Mouse (Mus musculus): Measurements from ENCODE around the gene Tulp1. TPM values are rescaled to one million over a fixed set of nuclear protein-coding genes. Genes with fewer than 3 reads are reported as not detected.
"Not testable (repeated sequence)": the region's sequence is repeated elsewhere in the genome, so short reads cannot be mapped to it uniquely, and the experiment has no call there.

The Tulp1 gene
- polyA plus RNA-seq, 1 experiment from 2014 or later: 3.0 TPM

- no peak overlapping the region for H3K27ac ChIP-seq
- under 1% methylated on average over 25 of the region's 25 CpGs for WGBS
- peaks cover 82% of the 10 kb centered on the region for H3K27me3 ChIP-seq (replicated peaks)
These were observed 2.2 kb downstream of the Tulp1 start for GRCm38 (mm10) chr17:28362653-28363292.

GRCm38 (mm10) chr17:28361921-28362652 is 2.9 kb downstream of the Tulp1 start:
- peak overlapping the region; percentile 65 for H3K4me2 ChIP-seq (replicated peaks)
- peak overlapping the region; percentile 35 for H3K9ac ChIP-seq
- H3K9me3 ChIP-seq: no peaks in the 10 kb centered on the region
- 26% methylated on average over 11 of the region's 11 CpGs for WGBS
- no peak overlapping the region for H3K27ac ChIP-seq
- peaks cover 80% of the 10 kb centered on the region for H3K27me3 ChIP-seq (replicated peaks)
- H3K4me1 ChIP-seq: peaks cover 19% of the 10 kb centered on the region
- H3K4me3 ChIP-seq: peak overlapping the region; percentile 31
- ATAC-seq (ENCODE audit: low FRiP score, low read depth): no peak
- no peaks in the 10 kb centered on the region for H3K36me3 ChIP-seq

More at GRCm38 (mm10) chr17:28362653-28363292, 2.2 kb downstream of the Tulp1 start:
- no peaks in the 10 kb centered on the region for H3K36me3 ChIP-seq
- no peak for ATAC-seq (ENCODE audit: low FRiP score, low read depth)
- no peaks in the 10 kb centered on the region for H3K9me3 ChIP-seq
- H3K4me2 ChIP-seq (replicated peaks): peak overlapping the region; percentile 65
- H3K9ac ChIP-seq: peak overlapping the region; percentile 35
- H3K4me3 ChIP-seq: peak overlapping the region; percentile 31
- peaks cover 19% of the 10 kb centered on the region for H3K4me1 ChIP-seq

- 79% methylated on average over 9 of the region's 9 CpGs for WGBS
- ATAC-seq (ENCODE audit: low FRiP score, low read depth): no peak
- no peak overlapping the region for H3K9ac ChIP-seq
- no peak overlapping the region for H3K4me3 ChIP-seq
- H3K4me2 ChIP-seq (replicated peaks): no peak overlapping the region
- H3K4me1 ChIP-seq: peaks cover 19% of the 10 kb centered on the region
- no peaks in the 10 kb centered on the region for H3K36me3 ChIP-seq
- H3K27ac ChIP-seq: no peak overlapping the region
- H3K27me3 ChIP-seq (replicated peaks): peaks cover 75% of the 10 kb centered on the region
- no peaks in the 10 kb centered on the region for H3K9me3 ChIP-seq
These were observed 4.3 kb downstream of the Tulp1 start for GRCm38 (mm10) chr17:28360531-28361277.

GRCm38 (mm10) chr17:28358576-28359261 is 6.3 kb downstream of the Tulp1 start:
- not testable (repeated sequence) for H3K36me3 ChIP-seq; H3K27ac ChIP-seq; H3K9ac ChIP-seq; H3K9me3 ChIP-seq; H3K4me2 ChIP-seq (replicated peaks); ATAC-seq (ENCODE audit: low FRiP score, low read depth); H3K4me3 ChIP-seq
- WGBS: 14% methylated on average over 22 of the region's 24 CpGs
- Histone ChIP-seq H3K4me1 (peaks cover 11% of the 10 kb centered on the region), H3K27me3 (replicated peaks) (peaks cover 56% of the 10 kb centered on the region)

GRCm38 (mm10) chr17:28355871-28356270 is 9.2 kb downstream of the Tulp1 start:
- peaks cover 49% of the 10 kb centered on the region for H3K27me3 ChIP-seq (replicated peaks)
- WGBS: 89% methylated on average over 12 of the region's 12 CpGs

GRCm38 (mm10) chr17:28352018-28352417 is 13.0 kb downstream of the Tulp1 start:
- no peak for ATAC-seq (ENCODE audit: low FRiP score, low read depth)
- Histone ChIP-seq H3K9me3 (no peaks in the 10 kb centered on the region), H3K4me3 (peak overlapping the region; percentile 65), H3K4me1 (peaks cover 34% of the 10 kb centered on the region), H3K27me3 (replicated peaks) (peaks cover 28% of the 10 kb centered on the region), H3K27ac (no peak overlapping the region), H3K4me2 (replicated peaks) (peak overlapping the region; percentile 94), H3K9ac (no peak overlapping the region), H3K36me3 (no peaks in the 10 kb centered on the region)
- WGBS: 4% methylated on average over 11 of the region's 11 CpGs

More at GRCm38 (mm10) chr17:28355871-28356270, 9.2 kb downstream of the Tulp1 start:
- peaks cover 11% of the 10 kb centered on the region for H3K4me1 ChIP-seq
- no peaks in the 10 kb centered on the region for H3K36me3 ChIP-seq
- no peak overlapping the region for H3K9ac ChIP-seq
- ATAC-seq (ENCODE audit: low FRiP score, low read depth): no peak
- H3K4me2 ChIP-seq (replicated peaks): no peak overlapping the region
- H3K9me3 ChIP-seq: no peaks in the 10 kb centered on the region
- no peak overlapping the region for H3K27ac ChIP-seq
- no peak overlapping the region for H3K4me3 ChIP-seq

GRCm38 (mm10) chr17:28351353-28351890 is 13.6 kb downstream of the Tulp1 start:
- peak overlapping the region; percentile 79 for H3K9ac ChIP-seq
- H3K36me3 ChIP-seq: no peaks in the 10 kb centered on the region
- peak overlapping the region; percentile 94 for H3K4me2 ChIP-seq (replicated peaks)
- no peaks in the 10 kb centered on the region for H3K9me3 ChIP-seq
- H3K27ac ChIP-seq: no peak overlapping the region
- peak overlapping the region; percentile 65 for H3K4me3 ChIP-seq
- peaks cover 31% of the 10 kb centered on the region for H3K27me3 ChIP-seq (replicated peaks)
- under 1% methylated on average over 29 of the region's 29 CpGs for WGBS
- H3K4me1 ChIP-seq: peaks cover 34% of the 10 kb centered on the region
- peak; percentile 17; the same call in 1 of the 2 replicates for ATAC-seq (ENCODE audit: low FRiP score, low read depth)

- WGBS: under 1% methylated on average over 59 of the region's 73 CpGs
- peak; percentile 66 for ATAC-seq (ENCODE audit: low FRiP score, low read depth)
- peaks cover 38% of the 10 kb centered on the region for H3K27me3 ChIP-seq (replicated peaks)
- peaks cover 41% of the 10 kb centered on the region for H3K4me1 ChIP-seq
- H3K9ac ChIP-seq: peak within 1 kb of the TSS; percentile 79
- no peaks in the 10 kb centered on the region for H3K36me3 ChIP-seq
- H3K4me3 ChIP-seq: peak within 1 kb of the TSS; percentile 65
- no peak within 1 kb of the TSS; the same call in 1 of the 2 replicates for H3K27ac ChIP-seq
- no peaks in the 10 kb centered on the region for H3K9me3 ChIP-seq
- peak within 1 kb of the TSS; percentile 94 for H3K4me2 ChIP-seq (replicated peaks)
These were observed 14.3 kb downstream of the Tulp1 start, which contains the start of gene Tead3 for GRCm38 (mm10) chr17:28350466-28351352. Gene Tead3, minus strand, starts transcription at chr17:28350817.

- under 1% methylated on average over 47 of the region's 54 CpGs for WGBS
- no peaks in the 10 kb centered on the region for H3K36me3 ChIP-seq
- no peaks in the 10 kb centered on the region for H3K9me3 ChIP-seq
- H3K27me3 ChIP-seq (replicated peaks): peaks cover 43% of the 10 kb centered on the region
- H3K4me3 ChIP-seq: peak overlapping the region; percentile 65
- H3K9ac ChIP-seq: peak overlapping the region; percentile 79
- H3K4me1 ChIP-seq: peaks cover 48% of the 10 kb centered on the region
- peak; percentile 34 for ATAC-seq (ENCODE audit: low FRiP score, low read depth)
- no peak overlapping the region; the same call in 1 of the 2 replicates for H3K27ac ChIP-seq
- H3K4me2 ChIP-seq (replicated peaks): peak overlapping the region; percentile 94
These were observed 15.0 kb downstream of the Tulp1 start for GRCm38 (mm10) chr17:28349901-28350465.

- H3K4me3 ChIP-seq: peak overlapping the region; percentile 65
- H3K9ac ChIP-seq: peak overlapping the region; percentile 79
- ATAC-seq (ENCODE audit: low FRiP score, low read depth): no peak
- H3K27me3 ChIP-seq (replicated peaks): peaks cover 48% of the 10 kb centered on the region
- H3K9me3 ChIP-seq: no peaks in the 10 kb centered on the region
- 12% methylated on average over 13 of the region's 13 CpGs for WGBS
- peaks cover 52% of the 10 kb centered on the region for H3K4me1 ChIP-seq
- no peaks in the 10 kb centered on the region for H3K36me3 ChIP-seq
- H3K4me2 ChIP-seq (replicated peaks): peak overlapping the region; percentile 94
- H3K27ac ChIP-seq: no peak overlapping the region
These were observed 15.7 kb downstream of the Tulp1 start for GRCm38 (mm10) chr17:28349264-28349880.
